Mouse (Mus musculus): ENCODE data around the gene Rad51b. TPM values are rescaled to one million over a fixed set of nuclear protein-coding genes. Genes with fewer than 3 reads are reported as not detected.
"Not testable (repeated sequence)": the region's sequence is repeated elsewhere in the genome, so short reads cannot be mapped to it uniquely, and the experiment has no call there.

The Rad51b gene
- total RNA-seq (2021): 1 to 10 TPM; 3.4 to 4.3 TPM

DNA sequence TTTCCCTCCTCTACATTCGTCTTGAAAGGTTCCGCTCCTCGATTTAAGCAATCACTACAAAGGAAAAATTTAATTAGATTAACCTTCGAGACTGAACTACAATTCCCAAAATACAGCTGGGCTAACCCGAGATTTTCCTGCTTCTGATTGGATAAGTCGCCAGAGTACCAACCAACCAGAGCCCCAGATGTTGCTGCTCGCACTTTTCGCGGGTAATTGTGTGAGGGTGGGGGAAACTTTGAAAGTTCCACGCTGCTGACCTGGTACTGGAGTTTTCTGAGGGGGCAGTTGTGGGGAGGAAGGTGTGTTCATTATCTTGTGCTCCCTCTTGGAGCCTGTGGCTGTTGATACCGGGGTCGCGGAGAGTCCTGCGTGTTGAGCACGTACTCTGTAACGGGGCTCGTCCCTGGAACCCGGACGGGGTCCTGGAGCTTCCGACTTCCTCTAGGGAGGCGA lies at the start of gene Rad51b:
Gene Rad51b (plus strand): TSS at position 162 of the 456 bp plus-strand sequence.
- DNase-seq: peak; percentile 75

DNA sequence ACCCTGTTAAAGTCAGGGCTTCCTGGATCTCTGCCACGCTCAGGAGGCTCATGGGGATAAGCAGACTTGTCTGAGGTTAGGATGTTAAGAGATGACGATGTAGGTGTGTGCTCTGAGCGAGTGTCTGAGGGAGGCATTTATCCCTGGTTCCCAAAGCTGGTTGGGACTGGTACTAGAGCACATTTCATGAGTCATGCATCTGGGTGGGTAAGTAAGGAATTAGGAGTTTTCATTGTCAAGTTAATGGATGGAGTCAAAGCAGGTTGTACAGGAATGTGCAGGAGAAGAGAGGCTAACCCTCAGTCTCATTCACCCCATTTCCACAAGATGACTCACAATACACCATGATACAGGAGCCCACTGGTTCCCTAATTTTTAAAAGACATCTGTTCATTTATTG lies 49.0 kb upstream of the Rad51b start:
- no peak for DNase-seq

DNA sequence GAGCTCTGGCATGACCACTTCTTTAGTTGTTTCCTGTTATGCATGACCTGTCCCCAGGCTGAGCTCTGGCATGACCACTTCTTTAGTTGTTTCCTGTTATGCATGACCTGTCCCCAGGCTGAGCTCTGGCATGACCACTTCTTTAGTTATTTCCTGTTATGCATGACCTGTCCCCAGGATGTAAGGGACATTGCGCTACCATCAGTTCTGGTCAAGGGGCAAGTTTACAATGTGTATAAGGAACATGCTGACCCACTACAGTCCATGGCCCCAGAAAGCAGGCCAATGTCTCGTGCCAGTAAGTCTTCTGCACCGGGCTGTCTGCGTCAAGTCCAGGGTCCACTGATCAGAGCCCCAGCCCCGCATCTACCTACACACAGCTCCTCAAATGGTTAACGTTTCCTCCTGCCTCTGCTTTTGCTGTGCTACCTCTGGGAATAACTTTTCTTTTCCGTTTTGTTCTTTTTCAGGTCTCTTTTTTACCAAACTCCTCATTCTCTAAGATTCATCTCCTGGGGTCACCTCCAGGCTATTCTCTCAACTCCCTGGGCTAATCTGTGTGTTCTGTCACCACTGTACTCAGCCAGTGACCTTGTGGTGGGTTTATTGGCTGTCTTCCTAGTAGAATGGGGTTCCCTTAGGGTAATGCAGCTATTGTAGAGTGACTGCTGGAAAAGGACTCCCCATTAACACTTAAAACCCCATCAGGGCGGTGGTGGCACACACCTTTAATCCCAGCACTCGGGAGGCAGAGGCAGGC lies 43.6 kb upstream of the Rad51b start:
- no peak for DNase-seq

DNA sequence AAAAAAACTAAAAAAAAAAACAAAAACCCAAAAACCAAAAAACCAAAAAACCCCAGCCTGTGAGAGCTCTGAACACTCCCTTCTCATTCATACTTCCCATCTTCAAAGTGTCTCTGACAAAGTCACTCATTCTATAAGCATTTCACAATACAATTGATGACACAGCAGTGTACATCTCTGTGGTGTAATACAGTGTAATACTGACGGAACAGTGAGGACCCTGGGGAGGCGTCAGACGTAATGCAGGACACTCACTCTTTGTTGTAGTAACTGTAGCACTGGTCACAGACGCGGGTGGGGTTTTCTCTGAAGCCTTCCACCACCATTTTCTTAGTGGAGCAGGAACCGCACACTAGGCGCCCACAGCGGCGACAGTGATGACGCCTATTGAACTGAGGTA lies 42.1 kb upstream of the Rad51b start:
- no peak for DNase-seq

DNA sequence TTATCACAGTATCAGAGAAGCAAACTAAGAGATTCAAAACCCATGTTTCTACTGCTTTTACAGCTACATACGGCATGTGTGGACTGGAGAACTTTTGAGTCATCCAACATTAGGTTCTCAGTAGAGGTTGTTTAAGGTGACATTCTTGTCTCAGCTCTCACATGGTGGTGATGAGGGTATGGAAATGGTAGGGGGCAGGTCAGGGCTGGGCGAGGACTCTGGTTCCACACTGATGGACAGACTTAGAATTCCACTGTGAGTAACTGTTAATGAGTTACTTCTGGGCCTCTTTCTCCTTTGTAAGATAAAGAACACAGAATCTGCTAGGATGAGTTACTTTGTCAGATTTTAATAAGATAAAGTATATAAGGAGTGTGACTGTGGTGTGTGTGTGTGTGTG lies 36.9 kb upstream of the Rad51b start:
- DNase-seq: no peak

DNA sequence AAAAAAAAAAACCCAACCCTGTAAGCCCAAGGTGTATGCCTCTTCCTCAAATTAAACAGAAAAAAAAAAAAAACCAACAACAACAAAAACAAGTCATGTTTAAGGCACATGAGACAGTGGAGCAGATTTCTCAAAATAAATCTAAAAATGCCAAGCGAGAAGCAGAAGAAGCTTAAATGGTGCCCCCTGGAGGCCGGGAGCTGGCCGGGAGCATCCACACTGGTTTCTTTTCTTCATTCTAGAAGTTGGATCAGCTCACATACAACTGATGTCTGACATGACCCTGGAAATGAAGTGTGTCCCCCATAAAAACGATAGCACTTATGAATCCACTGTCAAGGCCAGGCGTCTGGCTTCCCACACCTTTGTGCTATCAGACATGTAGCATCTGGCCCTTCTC lies 36.0 kb upstream of the Rad51b start:
- peak; percentile 42 for DNase-seq

DNA sequence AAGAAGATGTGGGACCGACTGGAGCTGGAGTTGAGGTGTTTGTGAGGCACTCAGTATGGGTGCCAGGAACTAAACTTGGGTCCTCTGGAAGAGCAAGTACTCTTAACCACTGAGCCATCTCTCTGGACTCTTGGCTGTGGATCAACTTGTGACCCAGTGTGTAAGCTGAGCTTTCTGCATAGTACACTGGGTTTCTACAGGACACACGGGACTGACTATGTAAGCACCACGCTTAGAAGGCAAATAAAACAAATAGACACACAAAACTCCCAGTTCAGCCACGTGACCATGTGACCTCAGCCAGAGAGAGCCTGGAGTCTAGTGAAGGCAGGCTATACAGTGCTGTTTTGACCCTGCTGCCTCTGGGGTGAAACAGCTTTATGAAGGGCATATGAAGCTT lies 24.5 kb upstream of the Rad51b start:
- DNase-seq: no peak

DNA sequence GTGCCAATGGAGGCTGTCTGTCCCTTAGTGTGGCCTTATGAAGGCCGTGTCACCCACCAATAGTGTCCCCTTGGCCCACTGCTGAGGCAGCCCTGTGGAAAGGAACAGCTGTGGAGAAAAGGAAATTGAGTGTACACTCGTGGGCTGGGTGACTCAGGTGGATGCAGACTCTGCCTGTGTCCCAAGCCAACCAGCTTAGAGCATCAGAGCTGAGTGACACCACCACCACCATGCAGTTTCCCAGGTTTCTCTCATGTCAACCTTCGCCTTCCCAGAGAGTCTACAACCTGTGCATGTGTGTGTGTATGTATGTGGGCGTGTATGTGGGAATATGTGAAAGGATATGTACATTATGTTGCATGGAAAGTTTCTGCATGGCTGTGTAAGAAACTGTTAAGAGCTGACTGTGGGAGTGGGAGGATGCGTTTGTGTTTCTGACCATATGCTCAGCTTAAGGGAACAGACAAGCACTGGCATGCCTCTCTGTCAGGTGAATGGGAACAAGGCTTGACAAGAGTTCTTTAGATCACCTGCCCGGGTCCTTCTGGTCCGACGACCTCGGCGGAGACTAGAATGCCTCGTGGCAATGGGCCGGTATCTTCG lies 17.5 kb upstream of the Rad51b start:
- no peak for DNase-seq

DNA sequence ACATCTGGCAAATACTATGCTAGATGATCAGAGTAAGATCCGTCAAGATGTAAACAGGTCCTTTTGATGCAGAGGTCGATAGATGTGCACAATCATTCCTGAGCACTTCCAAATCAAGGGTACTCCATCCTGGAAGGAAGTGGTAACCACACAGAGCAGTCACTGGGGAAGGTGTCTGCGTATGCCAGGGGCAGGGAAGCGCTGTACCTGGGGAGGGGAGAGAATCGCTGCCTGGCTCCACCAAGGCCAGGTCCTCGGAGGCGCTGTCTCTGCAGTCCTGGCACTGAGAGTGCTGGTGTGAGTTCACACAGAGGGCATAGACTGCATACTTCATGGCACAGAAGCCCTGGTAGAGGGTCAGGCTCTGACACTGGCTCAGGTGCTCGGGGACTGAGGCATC lies 14.5 kb upstream of the Rad51b start:
- no peak for DNase-seq

DNA sequence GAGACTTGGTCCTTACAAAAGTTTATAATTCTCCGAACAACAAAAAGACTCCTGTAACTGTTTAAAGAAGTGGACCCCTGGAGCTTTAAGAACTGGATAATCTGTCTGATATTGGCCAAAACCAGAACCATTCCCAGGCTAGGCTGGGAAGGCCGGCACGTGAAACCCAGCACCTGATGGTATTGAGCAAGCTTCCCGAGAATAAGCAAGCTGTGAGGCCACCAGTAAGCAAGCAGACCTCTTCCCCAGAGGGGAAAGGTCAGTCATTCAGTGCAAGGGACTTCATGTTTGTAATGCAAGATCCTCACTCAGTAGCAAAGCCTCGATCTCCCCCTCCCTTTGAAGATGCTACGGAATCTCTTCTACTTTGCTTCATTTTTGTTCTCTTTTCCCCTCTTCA lies 4.2 kb upstream of the Rad51b start:
- DNase-seq: no peak

DNA sequence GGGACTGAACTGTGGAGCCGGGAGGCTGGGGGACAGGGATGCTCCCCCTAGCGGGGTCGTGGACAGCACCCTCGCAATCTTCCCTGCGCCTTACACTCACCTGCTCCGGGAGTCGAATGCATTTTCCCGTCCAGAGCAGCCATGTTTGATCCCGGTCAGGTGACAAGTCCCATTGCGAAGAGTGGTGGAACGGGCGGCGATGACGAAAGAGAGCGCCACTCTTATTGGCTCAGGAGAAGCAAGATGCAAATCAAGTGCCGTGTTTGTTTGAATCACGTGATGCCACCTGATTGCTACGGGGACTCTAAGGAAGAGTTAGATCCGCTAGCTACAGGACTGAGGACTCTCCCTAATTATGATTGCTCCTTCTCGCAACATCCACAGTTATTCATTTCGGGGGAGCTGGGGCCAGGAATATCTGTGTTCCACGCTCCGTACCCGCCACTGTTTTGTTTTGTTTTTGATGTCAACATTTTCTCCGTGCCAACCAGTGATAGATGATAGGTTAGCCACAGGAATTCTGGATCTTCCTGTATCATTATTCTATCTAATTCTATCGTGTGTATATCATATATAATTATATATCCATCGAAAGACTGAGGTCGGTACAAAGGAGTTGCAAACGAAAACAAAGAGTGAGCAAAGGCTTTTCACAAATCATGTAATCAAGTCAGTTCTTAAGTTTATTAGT lies 811 bp upstream of the Rad51b start, which contains the start of gene Zfyve26:
Gene Zfyve26 (minus strand): TSS at position 179 of the 691 bp plus-strand sequence.
- DNase-seq: peak; percentile 91

DNA sequence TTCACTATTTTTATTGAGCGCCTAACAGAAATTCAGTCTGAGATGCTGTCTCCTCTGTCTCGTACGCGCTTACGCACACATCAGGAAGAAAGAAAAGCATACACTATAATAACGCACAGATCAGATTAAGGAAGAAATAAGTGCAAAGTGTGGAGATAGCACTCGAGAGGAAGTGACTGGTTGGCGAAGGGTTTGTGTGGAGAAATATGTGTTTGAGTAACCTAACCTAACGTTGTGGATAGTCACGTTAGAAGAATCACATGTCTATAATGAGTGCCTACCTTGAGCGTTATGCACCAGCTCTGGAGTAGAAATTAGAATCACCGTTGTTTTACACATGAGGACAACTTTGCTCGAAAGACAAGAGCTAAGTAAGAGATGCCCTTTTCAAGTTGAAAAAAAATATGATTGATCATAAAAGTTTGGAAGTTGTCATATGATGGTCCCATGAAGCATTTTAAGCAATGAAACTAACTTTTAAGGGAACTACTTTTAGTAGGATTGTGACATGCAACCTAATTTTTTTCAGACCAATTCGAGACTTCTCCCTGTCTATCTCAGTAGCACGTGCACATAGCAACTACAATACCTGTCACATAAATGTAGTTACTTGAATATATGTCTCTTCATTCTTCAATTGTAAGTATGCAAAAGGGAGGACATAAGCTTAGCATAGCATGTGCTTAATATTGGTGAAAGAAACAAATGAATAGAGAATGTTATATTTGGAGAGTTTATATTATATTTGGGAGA lies 978 bp downstream of the Rad51b start:
- DNase-seq: no peak

DNA sequence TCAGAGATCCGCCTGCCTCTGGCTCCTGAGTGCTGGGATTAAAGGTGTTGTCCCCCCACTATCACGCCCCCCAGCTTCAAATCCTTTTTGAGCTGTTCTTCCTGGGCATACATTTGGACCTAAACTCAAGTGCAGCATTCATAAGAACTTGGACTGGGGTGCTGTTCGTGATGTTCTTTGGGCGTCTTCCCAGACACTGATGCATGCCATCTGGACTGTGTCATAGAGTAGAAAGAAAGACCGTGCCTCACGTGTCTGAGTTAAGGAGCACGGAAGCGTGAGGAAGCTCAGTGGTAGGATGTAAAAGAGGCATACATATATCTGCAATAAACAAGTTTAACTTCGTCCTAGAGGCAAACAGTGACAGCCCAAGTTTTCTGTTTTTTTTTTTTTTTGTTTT lies 4.7 kb downstream of the Rad51b start:
- DNase-seq: peak; percentile 49

DNA sequence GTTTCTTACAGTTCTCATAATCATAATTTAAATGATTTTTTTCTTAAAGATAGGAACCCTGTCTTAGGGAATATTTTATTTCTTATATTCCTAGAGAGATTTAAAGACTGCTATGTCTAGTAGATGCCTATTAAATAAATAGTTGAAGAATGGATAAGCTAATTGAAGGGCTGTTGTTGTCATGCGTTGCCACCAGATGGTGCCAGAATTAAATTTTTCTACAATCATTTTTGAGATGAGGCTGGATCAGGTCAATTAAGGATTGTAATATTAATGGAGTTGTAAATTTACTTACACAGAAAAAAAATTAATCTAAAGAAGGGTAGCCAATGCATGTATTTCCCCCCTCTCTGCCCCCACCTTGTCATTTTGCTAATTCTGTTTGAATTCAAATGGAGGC lies 8.0 kb downstream of the Rad51b start:
- no peak for DNase-seq

DNA sequence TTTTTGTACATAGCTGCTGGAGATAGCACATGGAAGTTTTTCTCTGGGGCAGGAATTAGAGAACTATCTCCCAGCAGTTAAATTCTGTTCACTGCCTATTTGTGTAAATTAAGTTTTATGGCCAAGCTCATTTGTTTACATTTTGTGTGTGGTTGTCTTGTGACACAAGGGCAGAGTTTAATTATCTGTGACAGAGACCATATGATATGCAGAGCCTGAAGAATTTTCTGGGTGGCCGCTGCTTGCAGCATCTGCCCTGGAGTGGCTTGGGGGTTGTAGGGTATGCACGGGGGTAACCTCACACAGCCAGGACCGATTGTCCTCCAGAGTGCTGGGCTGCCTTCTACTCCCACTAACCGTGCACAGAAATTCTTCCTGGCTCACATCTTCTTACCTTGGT lies 8.9 kb downstream of the Rad51b start:
- no peak for DNase-seq

DNA sequence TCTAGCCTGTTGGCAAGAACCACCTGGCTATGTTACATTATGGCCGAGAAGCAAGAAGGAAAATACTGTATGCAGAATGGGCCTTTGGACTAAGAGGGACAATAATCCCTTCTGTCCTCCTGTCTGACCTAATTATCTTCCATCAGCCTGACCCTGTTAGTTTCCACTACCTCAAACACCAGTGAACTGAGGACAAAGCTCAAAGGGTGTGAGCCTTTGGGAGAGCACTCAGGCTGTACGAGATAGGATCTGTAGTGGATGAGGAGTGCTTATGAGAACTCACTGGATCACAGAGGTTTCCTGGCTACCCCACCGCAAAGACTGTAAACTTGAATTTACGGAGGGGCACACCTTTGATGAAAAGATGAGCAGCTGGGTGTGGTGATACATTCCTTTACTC lies 16.6 kb downstream of the Rad51b start:
- no peak for DNase-seq

DNA sequence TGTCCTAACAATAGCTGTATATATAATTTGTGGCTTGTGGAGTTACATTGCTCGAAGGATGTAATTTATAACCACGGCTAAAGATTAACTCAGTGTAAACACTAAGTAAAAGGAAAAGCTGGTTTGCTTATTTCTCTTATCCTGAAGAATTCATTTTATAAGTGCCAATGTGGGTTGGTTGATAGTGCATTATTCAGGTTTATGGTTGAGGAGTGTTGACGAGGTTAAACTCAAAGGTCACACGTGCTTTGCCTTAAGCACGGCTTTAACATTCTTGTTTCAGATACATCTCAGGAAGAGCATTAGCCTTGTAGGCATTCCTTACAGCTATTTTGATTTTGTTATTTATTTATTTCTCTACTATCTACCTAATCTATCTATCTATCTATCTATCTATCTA lies 20.3 kb downstream of the Rad51b start:
- DNase-seq: no peak

DNA sequence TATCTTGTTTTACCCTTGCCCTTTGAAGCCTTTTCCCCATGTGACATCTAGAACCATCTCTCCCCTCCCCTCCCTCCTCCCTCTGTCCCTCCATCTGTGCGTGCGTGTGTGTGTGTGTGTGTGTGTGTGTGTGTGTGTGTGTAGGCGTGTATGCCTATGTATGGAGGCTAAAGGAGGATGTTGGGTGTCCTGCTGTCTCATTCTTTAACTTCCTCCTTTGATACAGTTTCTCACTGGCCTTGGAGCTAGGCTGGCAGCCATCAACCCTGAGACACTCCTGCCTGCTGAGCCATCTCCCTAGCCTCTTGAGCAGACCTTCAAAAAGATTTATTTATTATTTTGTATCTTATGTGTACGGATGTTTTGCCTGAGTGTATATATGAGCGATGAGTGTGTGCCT lies 23.8 kb downstream of the Rad51b start:
- no peak for DNase-seq

DNA sequence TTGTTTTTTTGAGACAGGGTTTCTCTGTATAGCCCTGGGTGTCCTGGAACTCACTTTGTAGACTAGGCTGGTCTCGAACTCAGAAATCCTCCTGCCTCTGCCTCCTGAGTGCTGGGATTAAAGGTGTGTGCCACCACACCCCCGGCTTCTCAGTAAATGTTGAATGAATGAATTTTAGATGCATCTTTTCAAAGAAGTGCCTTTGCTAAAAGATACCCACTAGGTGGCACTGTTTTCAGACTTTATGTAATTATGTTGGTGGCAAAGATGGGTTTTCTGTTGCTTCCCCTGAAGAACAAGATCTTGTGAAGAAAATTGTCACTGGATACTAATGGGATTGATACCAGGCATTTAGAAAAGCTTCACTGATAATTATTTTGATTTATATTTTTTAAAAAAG lies 25.5 kb downstream of the Rad51b start:
- DNase-seq: not testable (repeated sequence)

DNA sequence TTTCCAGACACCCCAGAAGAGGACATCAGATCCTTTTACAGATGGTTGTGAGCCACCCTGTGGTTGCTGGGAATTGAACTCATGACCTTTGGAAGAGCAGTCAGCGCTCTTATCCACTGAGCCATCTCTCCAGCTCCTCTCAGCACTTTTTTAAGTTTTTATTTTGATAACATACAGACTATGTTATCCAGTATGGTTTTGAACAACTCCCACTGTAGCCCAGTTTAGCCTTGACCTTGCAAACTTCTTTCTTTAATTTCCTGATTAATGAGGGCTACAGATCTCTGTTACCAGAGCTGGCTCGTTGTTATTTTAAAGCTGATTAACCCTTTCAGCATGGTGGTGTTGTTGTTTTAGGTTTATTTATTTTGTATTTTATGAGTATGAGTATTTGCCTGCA lies 29.2 kb downstream of the Rad51b start:
- DNase-seq: no peak

DNA sequence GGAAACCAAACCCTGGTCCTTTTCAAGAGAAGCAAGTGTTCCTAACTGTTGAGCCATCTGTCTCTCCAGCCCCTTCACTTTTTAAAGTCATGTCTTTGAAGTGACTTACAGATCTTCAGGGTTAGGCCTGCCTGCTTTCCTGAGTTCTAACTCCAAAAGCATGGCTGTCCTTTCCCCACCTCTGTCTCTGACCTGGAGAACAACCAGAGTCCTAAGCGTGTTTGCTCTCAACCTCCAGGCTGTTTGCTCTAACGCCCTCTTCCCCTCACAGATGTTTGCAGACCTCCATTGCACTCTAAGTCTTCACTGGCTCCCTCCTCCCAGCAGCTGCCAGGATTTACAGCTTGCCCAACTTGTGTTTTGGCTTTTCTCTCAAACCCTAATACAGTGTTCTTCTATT lies 29.7 kb downstream of the Rad51b start:
- no peak for DNase-seq

DNA sequence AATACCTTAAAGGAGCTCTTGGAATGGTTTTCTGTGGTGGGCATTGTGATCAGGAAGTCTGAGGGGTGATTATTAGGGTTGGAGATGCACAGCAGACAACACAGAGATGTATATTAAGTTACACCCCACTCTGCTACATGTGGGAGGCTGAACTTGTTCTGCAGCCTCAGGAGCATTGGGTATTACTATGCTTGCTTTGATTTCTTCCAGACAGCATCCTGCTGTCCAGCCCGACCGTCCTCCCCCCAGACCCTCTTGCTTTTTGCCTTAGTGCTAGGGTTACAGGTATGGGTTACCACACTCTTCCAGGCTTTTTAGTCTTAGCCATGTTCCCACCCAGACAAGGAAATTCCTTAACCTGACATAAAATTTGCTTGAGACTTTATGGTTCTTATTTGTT lies 30.8 kb downstream of the Rad51b start:
- DNase-seq: no peak

DNA sequence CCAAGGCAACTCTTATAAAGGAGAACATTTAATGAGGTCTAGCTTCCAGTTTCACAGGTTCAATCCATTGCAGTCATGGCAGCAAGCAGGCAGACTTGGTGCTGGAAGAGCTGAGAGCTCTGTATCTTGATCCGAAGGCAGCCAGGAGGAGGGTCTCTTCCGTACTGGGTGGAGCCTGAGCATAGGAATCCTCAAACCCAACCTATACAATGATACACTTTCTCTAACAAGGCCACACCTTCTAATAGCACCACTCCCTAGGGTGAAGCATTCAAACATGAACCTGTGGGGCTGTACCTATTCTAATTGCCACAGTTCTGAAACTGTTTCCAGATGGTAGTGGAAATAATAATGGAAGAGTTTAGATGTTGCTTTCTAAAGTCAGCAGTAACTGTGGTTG lies 33.5 kb downstream of the Rad51b start:
- no peak for DNase-seq
